Mouse (Mus musculus): ENCODE data around the gene Babam2. TPM values are rescaled to one million over a fixed set of nuclear protein-coding genes. Genes with fewer than 3 reads are reported as not detected.

Babam2 gene
- polyA plus RNA-seq, 1 experiment from 2014 or later, result 47.9 TPM

DNA sequence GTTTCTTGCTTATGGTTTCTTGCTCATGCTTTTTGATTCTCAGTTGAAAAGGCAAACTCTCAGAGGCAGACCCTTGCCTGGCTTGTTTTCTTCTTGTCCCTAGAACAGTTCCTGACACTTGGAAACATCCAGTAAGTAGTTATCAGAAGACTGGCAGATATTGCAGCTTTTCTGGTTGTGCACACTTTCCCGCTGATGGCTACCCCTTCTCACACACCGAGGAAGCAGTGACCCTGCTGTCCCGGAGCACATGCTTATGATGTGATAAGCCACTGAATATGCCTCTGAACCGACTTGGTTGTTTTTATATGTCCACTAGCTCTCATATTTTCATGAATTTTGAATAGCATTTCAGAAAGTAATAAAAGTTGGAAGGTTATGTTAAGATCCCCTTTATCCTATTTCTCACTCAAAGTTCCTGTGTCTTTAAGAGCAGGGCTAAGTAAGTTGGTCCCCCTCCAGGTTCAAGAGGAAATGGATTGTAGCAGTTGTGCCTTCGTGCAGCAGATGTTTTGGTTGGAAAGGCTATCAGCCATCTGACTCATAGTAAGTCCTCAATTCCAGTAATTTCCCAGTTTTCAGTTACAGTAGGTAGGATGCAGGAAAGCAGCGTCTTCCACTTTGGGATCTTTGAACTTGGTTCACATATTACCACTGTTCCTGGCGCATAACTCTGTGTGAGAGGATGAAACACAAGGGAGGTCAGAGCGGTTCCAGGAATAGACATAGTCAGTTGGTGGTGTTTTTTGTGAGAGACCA lies 178.9 kb downstream of the Babam2 start:
- Histone ChIP-seq H3K4me2 (replicated peaks) (no peak overlapping the region), H3K9ac (no peak overlapping the region), H3K4me3 (no peak overlapping the region), H3K27me3 (no peaks in the 10 kb centered on the region), H3K4me1 (0 out of 2 replicates have a peak, but pooled peaks cover 3% of the 10 kb centered on the region), H3K27ac (peak overlapping the region; percentile 6; the same call in 1 of the 2 replicates), H3K9me3 (no peaks in the 10 kb centered on the region), H3K36me3 (no peaks in the 10 kb centered on the region)
- no peak for ATAC-seq (ENCODE audit: low FRiP score, low read depth)
- 68% methylated on average over 8 of the region's 8 CpGs for WGBS

GRCm38 (mm10) chr5:31880457-31880856 lies 183.0 kb downstream of the Babam2 start:
- no peaks in the 10 kb centered on the region for H3K27me3 ChIP-seq
- WGBS, result 58% methylated on average over 2 of the region's 2 CpGs
- H3K9ac ChIP-seq, result no peak overlapping the region
- H3K4me2 ChIP-seq (replicated peaks), result no peak overlapping the region
- H3K27ac ChIP-seq, result no peak overlapping the region
- H3K9me3 ChIP-seq, result no peaks in the 10 kb centered on the region
- ATAC-seq (ENCODE audit: low FRiP score, low read depth), result no peak
- no peak overlapping the region for H3K4me3 ChIP-seq
- 0 out of 2 replicates have a peak, but pooled peaks cover 3% of the 10 kb centered on the region for H3K4me1 ChIP-seq
- no peaks in the 10 kb centered on the region for H3K36me3 ChIP-seq

DNA sequence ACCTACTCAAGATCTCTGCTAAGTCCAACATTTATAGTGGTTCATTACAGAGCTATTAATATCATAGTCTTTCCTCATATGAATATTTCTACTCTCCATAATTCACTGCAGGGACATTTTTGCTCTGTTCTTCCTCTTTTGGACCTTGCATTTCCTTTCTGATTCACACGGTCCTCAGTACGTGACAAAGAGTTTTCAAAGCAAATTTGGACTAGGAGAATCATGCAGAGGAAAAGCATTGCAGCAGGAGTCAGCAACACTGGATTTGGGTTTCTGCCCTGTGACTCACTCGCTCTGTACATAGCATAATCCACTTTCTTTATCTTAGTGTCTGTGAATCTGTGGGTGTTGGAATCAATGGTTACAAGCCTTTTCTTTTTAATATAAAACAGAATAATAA lies 184.8 kb downstream of the Babam2 start:
- Histone ChIP-seq H3K27ac (no peak overlapping the region), H3K4me2 (replicated peaks) (no peak overlapping the region), H3K9ac (no peak overlapping the region), H3K27me3 (no peaks in the 10 kb centered on the region), H3K4me3 (no peak overlapping the region), H3K9me3 (no peaks in the 10 kb centered on the region), H3K36me3 (no peaks in the 10 kb centered on the region), H3K4me1 (no peaks in the 10 kb centered on the region)
- WGBS, result 86% methylated on average over 3 of the region's 3 CpGs
- no peak for ATAC-seq (ENCODE audit: low FRiP score, low read depth)

DNA sequence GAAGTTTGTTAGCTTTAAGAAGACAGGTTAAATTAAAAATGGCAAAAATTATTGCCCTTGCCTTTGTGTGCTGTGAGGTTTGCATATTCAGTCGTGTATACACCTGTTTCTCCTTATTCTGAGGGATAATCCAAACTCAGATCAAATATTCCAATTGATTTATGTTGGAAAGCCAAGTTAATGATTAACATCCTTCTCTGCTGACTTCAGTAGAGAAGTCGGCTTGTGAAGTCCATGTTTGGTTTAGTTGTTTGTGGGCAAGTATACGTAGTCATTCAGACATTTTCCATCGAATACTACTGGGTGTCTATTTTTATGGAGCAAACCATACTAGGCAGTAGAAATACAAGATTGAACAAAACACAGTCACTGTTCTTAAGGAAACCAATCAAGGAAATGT lies 187.5 kb downstream of the Babam2 start:
- H3K27ac ChIP-seq, result no peak overlapping the region
- no peak overlapping the region for H3K4me3 ChIP-seq
- 0 out of 2 replicates have a peak, but pooled peaks cover 7% of the 10 kb centered on the region for H3K4me1 ChIP-seq
- no peaks in the 10 kb centered on the region for H3K9me3 ChIP-seq
- WGBS, result 79% methylated on average over 4 of the region's 4 CpGs
- ATAC-seq (ENCODE audit: low FRiP score, low read depth), result no peak
- H3K9ac ChIP-seq, result no peak overlapping the region
- no peak overlapping the region for H3K4me2 ChIP-seq (replicated peaks)
- H3K36me3 ChIP-seq, result no peaks in the 10 kb centered on the region
- no peaks in the 10 kb centered on the region for H3K27me3 ChIP-seq

- Histone ChIP-seq H3K4me1 (0 out of 2 replicates have a peak, but pooled peaks cover 7% of the 10 kb centered on the region), H3K4me2 (replicated peaks) (no peak overlapping the region), H3K27ac (no peak overlapping the region), H3K4me3 (no peak overlapping the region), H3K27me3 (no peaks in the 10 kb centered on the region), H3K9me3 (no peaks in the 10 kb centered on the region), H3K9ac (no peak overlapping the region), H3K36me3 (no peaks in the 10 kb centered on the region)
- ATAC-seq (ENCODE audit: low FRiP score, low read depth), result no peak
- WGBS, result 71% methylated on average over 5 of the region's 5 CpGs
Observed at GRCm38 (mm10) chr5:31887590-31887989, 190.1 kb downstream of the Babam2 start.

DNA sequence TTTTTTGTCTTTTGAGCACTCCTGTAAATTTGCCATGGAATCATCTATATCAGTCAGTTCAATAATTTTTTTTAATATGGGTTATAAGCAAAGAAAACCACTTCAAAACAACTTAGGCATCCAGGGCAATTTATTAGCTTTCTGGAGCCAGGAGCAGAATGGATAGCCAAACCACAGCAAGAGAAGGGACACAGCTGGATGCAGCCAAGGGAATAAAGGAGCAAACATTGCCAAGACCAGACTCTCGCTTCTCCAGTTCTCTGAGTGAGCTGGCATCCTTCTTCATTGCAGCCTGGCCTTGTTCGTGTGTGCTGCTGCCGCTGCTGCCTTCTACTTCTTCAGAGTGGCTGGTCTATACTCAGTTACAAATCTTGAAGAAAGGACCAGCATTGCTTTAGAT lies 190.9 kb downstream of the Babam2 start:
- no peak overlapping the region for H3K4me2 ChIP-seq (replicated peaks)
- no peak overlapping the region for H3K27ac ChIP-seq
- WGBS, result 71% methylated on average over 3 of the region's 3 CpGs
- no peaks in the 10 kb centered on the region for H3K36me3 ChIP-seq
- no peak overlapping the region for H3K4me3 ChIP-seq
- no peaks in the 10 kb centered on the region for H3K27me3 ChIP-seq
- no peak overlapping the region for H3K9ac ChIP-seq
- no peaks in the 10 kb centered on the region for H3K9me3 ChIP-seq
- H3K4me1 ChIP-seq, result 0 out of 2 replicates have a peak, but pooled peaks cover 7% of the 10 kb centered on the region
- ATAC-seq (ENCODE audit: low FRiP score, low read depth), result no peak

GRCm38 (mm10) chr5:31892631-31893030 lies 195.1 kb downstream of the Babam2 start:
- Histone ChIP-seq H3K36me3 (no peaks in the 10 kb centered on the region), H3K27me3 (no peaks in the 10 kb centered on the region), H3K9me3 (no peaks in the 10 kb centered on the region), H3K4me1 (0 out of 2 replicates have a peak, but pooled peaks cover 7% of the 10 kb centered on the region), H3K4me2 (replicated peaks) (no peak overlapping the region), H3K4me3 (no peak overlapping the region), H3K27ac (no peak overlapping the region), H3K9ac (no peak overlapping the region)
- 70% methylated on average over 4 of the region's 4 CpGs for WGBS
- no peak for ATAC-seq (ENCODE audit: low FRiP score, low read depth)

DNA sequence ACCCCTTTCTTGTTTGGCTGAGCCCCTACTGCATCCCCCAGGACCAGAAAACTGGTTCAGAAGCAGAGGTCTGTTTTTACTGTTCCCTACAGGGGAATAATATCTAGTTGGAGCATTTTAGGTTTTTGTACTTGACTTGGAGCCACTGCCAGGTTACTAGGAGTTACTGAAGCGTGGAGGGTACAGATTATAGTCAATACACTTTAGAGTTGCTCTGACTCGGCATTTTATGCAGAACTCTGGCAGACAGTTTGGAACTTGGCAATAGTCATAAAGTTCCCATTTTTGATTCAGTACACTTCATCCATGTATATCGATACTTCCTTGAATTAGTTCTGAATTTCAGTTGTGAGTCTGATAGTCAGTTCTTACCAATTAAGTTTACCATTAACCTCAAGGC lies 202.4 kb downstream of the Babam2 start:
- Histone ChIP-seq H3K4me1 (no peaks in the 10 kb centered on the region), H3K36me3 (no peaks in the 10 kb centered on the region), H3K9me3 (no peaks in the 10 kb centered on the region), H3K27ac (no peak overlapping the region), H3K4me2 (replicated peaks) (no peak overlapping the region), H3K4me3 (no peak overlapping the region), H3K27me3 (no peaks in the 10 kb centered on the region), H3K9ac (no peak overlapping the region)
- no peak for ATAC-seq (ENCODE audit: low FRiP score, low read depth)
- 85% methylated on average over 3 of the region's 3 CpGs for WGBS

DNA sequence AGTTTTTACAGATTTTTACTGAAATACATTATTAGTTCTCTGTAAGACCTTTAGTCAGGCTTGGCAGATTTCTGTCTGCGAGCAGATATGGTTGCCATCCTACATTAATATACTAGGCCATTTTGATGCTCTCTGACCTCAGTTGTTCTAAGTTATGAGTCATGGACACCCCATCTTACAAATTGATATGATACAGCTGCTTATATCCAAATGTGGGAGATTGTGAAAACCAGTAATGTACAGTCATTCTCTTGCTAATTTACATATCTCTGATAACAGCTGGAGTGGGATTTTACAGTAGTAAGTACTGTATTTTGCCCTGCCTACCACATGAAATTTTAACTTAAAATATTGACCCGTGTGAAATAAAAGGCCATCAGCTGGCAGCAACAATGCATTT lies 204.7 kb downstream of the Babam2 start:
- Histone ChIP-seq H3K27me3 (no peaks in the 10 kb centered on the region), H3K36me3 (no peaks in the 10 kb centered on the region), H3K4me1 (peaks cover 12% of the 10 kb centered on the region), H3K9me3 (no peaks in the 10 kb centered on the region), H3K4me3 (no peak overlapping the region), H3K4me2 (replicated peaks) (no peak overlapping the region), H3K27ac (no peak overlapping the region), H3K9ac (no peak overlapping the region)
- 82% methylated on average over 2 of the region's 2 CpGs for WGBS
- no peak for ATAC-seq (ENCODE audit: low FRiP score, low read depth)

- WGBS, result 65% methylated on average over 5 of the region's 5 CpGs
- H3K9me3 ChIP-seq, result no peaks in the 10 kb centered on the region
- ATAC-seq (ENCODE audit: low FRiP score, low read depth), result no peak
Observed at GRCm38 (mm10) chr5:31902891-31903290, 205.4 kb downstream of the Babam2 start.

DNA sequence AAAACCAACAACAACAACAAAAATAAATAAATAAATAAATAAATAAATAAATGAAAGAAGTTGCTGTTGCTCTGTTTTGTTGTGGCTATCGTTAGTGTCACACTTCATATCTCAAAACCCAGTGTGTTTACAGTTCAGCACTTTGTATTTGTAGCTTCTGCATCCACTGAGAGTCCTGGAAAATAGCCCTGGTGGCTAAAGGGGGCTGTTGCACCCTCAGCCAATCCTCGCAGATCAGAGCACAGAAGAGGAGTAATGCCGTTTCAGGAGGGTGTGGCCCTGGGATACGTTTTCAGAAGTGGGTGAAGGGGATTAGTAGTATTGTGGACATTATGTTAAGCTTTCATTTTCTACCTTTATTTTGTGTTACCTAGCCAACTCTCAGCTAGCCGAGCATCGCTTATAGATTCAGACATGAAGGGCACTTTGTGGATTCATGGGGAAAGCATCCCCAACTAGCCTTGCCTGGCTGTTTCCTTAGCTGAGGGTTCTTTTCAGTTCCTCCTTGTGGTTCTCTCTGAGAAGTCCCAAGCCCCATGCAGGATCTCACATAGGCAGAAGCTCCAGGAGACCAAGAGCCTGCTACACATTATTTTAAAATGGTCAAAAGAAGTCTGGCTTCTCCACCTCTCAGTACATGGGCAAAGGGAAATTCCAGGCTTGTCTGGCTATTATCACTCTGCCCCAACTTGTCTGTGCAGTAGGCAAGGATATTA lies 207.6 kb downstream of the Babam2 start:
- no peak overlapping the region for H3K4me2 ChIP-seq (replicated peaks)
- no peaks in the 10 kb centered on the region for H3K27me3 ChIP-seq
- H3K27ac ChIP-seq, result no peak overlapping the region
- 73% methylated on average over 6 of the region's 6 CpGs for WGBS
- ATAC-seq (ENCODE audit: low FRiP score, low read depth), result no peak
- H3K9me3 ChIP-seq, result no peaks in the 10 kb centered on the region
- no peaks in the 10 kb centered on the region for H3K36me3 ChIP-seq
- H3K4me3 ChIP-seq, result no peak overlapping the region
- H3K9ac ChIP-seq, result no peak overlapping the region
- peaks cover 12% of the 10 kb centered on the region for H3K4me1 ChIP-seq

More at GRCm38 (mm10) chr5:31902891-31903290, 205.4 kb downstream of the Babam2 start:
- Histone ChIP-seq H3K27me3 (no peaks in the 10 kb centered on the region), H3K4me2 (replicated peaks) (no peak overlapping the region), H3K27ac (no peak overlapping the region), H3K9ac (no peak overlapping the region), H3K4me3 (no peak overlapping the region), H3K36me3 (no peaks in the 10 kb centered on the region), H3K4me1 (peaks cover 12% of the 10 kb centered on the region)

DNA sequence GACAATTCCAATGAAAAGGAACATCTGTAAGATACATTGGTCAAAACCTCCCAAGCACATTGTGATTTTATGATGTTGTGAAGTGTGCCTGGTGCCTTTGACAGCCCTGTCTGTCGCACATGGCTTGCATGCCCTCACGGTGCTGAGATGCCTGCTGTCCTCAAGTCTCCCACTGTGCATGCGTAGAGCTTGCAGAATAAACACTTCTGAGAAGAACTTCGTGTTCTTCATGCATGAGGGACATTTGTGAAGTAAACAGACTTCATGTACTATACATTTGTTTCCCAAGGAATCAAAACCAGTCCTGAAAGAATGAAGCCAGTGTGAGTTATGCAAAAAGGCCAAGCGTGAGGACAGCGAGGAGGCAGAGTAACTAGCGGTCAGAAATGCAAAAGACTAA lies 208.3 kb downstream of the Babam2 start:
- Histone ChIP-seq H3K4me1 (peaks cover 12% of the 10 kb centered on the region), H3K9ac (no peak overlapping the region), H3K4me2 (replicated peaks) (no peak overlapping the region), H3K27me3 (no peaks in the 10 kb centered on the region), H3K4me3 (no peak overlapping the region), H3K36me3 (no peaks in the 10 kb centered on the region), H3K9me3 (no peaks in the 10 kb centered on the region), H3K27ac (0 out of 2 replicates have a peak overlapping the region, but pooled peaks have one; percentile 28)
- no peak for ATAC-seq (ENCODE audit: low FRiP score, low read depth)
- 70% methylated on average over 7 of the region's 7 CpGs for WGBS
